Mouse (Mus musculus) kidney, postnatal 0 days (tissue): ENCODE data around the gene Med31. TPM values are rescaled to one million over a fixed set of nuclear protein-coding genes. Genes with fewer than 3 reads are reported as not detected.

ENCODE experiments used
- ATAC-seq: fragments of 200-750 bp; cut with Nextera tagmentation; replicated peaks from 2 replicates; pipeline ENCODE4 v1.8.0; 2017; ENCODE audit warnings: low read depth, moderate number of reproducible peaks, moderate TSS enrichment, moderate library complexity; ENCODE audit not compliant: low FRiP score
- DNase-seq: peaks from one replicate; pipeline ENCODE4 v3.0.0-alpha.2; 2016; ENCODE audit warnings: low spot score
- H3K27ac ChIP-seq: fragments of 300-500 bp; sonication (generic); 2 replicates; pipeline ENCODE4 v1.5.1; 2014; ENCODE audit warnings: mild to moderate bottlenecking
- H3K27me3 ChIP-seq: fragments of 300-500 bp; sonication (generic); 2 replicates; pipeline ENCODE4 v1.6.1; 2014; ENCODE audit warnings: low read length, mixed read lengths; ENCODE audit not compliant: insufficient read depth
- H3K36me3 ChIP-seq: fragments of 300-500 bp; sonication (generic); 2 replicates; pipeline ENCODE4 v1.6.1; 2014; ENCODE audit warnings: low read length, mixed read lengths; ENCODE audit not compliant: insufficient read depth
- H3K4me1 ChIP-seq: fragments of 300-500 bp; sonication (generic); replicated peaks from 2 replicates; pipeline ENCODE4 v1.6.1; 2014; ENCODE audit warnings: antibody characterized with exemption, low read length, mixed read lengths; ENCODE audit not compliant: insufficient read depth
- H3K4me2 ChIP-seq: fragments of 300-500 bp; sonication (generic); 2 replicates; pipeline ENCODE4 v1.6.1; 2014; ENCODE audit warnings: mild to moderate bottlenecking, low read length, moderate library complexity, mixed read lengths
- H3K4me3 ChIP-seq: fragments of 300-500 bp; sonication (generic); replicated peaks from 2 replicates; pipeline ENCODE4 v1.5.1; 2014; ENCODE audit warnings: low read depth, low read length
- H3K9ac ChIP-seq: fragments of 300-500 bp; sonication (generic); 2 replicates; pipeline ENCODE4 v1.6.1; 2014; ENCODE audit warnings: low read depth, low read length
- H3K9me3 ChIP-seq: fragments of 300-500 bp; sonication (generic); replicated peaks from 2 replicates; pipeline ENCODE4 v1.6.1; 2016; ENCODE audit warnings: low read length, inconsistent platforms, mixed read lengths
- CTCF ChIP-seq: IDR thresholded peaks from 2 replicates; pipeline ENCODE4 v1.5.1; 2016; ENCODE audit warnings: antibody characterized with exemption, low read depth, mild to moderate bottlenecking, moderate library complexity
- WGBS: fragments of 180-500 bp; shearing (Covaris S2); extraction: QIAGEN DNeasy Blood & Tissue Kit; methylation state at CpG from one replicate; pipeline ENCODE4 v1.1.7; 2014; 5-methylcytosine and 5-hydroxymethylcytosine counted together
- polyA plus RNA-seq: library from polyadenylated mRNA; unstranded; fragments of >200 nt; fragmentation: Nextera tagmentation; extraction: Ambion mirVana; gene quantifications from 2 replicates; pipeline ENCODE4 v1.2.1, GENCODE M21; 2015

The Med31 gene
- polyA plus RNA-seq, 1 experiment from 2014 or later = 47.5 TPM

DNA sequence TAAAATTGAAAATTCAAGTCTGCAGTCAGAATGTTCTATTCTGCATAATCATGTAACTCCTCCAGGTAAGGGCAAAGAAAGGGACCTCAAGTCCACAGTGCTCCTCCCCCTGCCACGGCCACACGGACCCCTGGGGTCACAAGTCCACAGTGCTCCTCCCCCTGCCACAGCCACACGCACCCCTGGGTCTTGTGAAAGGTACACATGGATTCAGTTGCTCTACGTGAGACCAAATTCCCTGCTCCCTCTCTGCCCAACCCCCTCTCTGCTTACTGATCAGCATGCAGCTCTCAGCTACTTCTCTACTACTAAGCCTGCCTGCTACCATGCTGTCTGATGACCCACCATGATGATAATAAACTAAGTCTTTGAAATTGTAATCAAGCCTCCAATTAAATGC lies 45.5 kb downstream of the Med31 start:
- peaks cover 21% of the 10 kb centered on the region for H3K36me3 ChIP-seq
- no peaks in the 10 kb centered on the region for H3K9me3 ChIP-seq
- H3K9ac ChIP-seq = no peak overlapping the region
- WGBS = 82% methylated on average over 4 of the region's 4 CpGs
- no peak overlapping the region for H3K27ac ChIP-seq
- H3K4me2 ChIP-seq = no peak overlapping the region
- DNase-seq (no peak), ATAC-seq (no peak)
- H3K4me1 ChIP-seq = no peaks in the 10 kb centered on the region
- no peaks in the 10 kb centered on the region for H3K27me3 ChIP-seq
- no peak for TF ChIP-seq CTCF
- no peak overlapping the region for H3K4me3 ChIP-seq

DNA sequence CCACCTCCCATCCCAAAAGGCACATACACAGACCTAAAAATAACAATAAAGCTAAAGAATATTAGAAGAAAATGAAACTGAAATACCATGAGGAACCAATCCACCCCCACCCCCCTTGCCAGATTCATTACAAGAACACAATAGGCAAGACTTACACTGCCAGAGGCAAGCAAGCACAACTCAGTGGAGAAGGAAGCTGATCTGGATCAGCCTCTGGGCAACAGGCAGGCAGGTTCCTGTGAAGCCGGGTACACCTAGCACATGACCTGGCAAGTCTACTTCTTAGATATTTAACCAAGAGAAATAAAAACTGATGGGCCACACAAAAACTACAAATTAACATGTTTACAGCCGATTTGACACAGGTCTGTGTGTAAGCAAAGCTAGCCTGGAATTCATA lies 52.2 kb downstream of the Med31 start:
- 71% methylated on average over 2 of the region's 2 CpGs for WGBS

More for the DNA sequence above, 52.2 kb downstream of the Med31 start:
- no peak for ATAC-seq
- Histone ChIP-seq H3K4me1 (no peaks in the 10 kb centered on the region), H3K4me2 (no peak overlapping the region), H3K9me3 (no peaks in the 10 kb centered on the region), H3K27ac (no peak overlapping the region), H3K36me3 (peaks cover 16% of the 10 kb centered on the region), H3K27me3 (no peaks in the 10 kb centered on the region), H3K9ac (no peak overlapping the region), H3K4me3 (no peak overlapping the region)
- DNase-seq = no peak
- no peak for TF ChIP-seq CTCF

Other genes with a start within 250 kb of the Med31 start
- 0.38 and 0.41 TPM in 2 replicates for gene Aipl1, start 178.1 kb downstream of the Med31 start, polyA plus RNA-seq
- gene Pimreg, start 173.6 kb downstream of the Med31 start, polyA plus RNA-seq = 54.8 and 58.1 TPM in 2 replicates
- 0.42 and 0.45 TPM in 2 replicates for gene Pitpnm3, start 79.8 kb downstream of the Med31 start, polyA plus RNA-seq
- gene Gm43951, start 8.8 kb downstream of the Med31 start, polyA plus RNA-seq = 0.05 and 0.10 TPM in 2 replicates
- 12.8 and 14.8 TPM in 2 replicates for gene 4933427D14Rik, start 8.1 kb downstream of the Med31 start, polyA plus RNA-seq
- gene Txndc17, start 8.0 kb downstream of the Med31 start, polyA plus RNA-seq = 260 and 268 TPM in 2 replicates
- 0.04 and 0.10 TPM in 2 replicates for gene Slc13a5, start 51.6 kb upstream of the Med31 start, polyA plus RNA-seq
- 25.0 and 28.3 TPM in 2 replicates for gene Xaf1, start 86.0 kb upstream of the Med31 start, polyA plus RNA-seq
- gene Fbxo39, start 98.9 kb upstream of the Med31 start, polyA plus RNA-seq = not detected in 2 replicates
- gene Tekt1, start 146.8 kb upstream of the Med31 start, polyA plus RNA-seq = 4.6 and 5.1 TPM in 2 replicates
- 112 and 129 TPM in 2 replicates for gene Smtnl2, start 196.1 kb upstream of the Med31 start, polyA plus RNA-seq
- gene Ggt6, start 219.9 kb upstream of the Med31 start, polyA plus RNA-seq = 3.3 and 3.8 TPM in 2 replicates
- 107 and 109 TPM in 2 replicates for gene Mybbp1a, start 225.8 kb upstream of the Med31 start, polyA plus RNA-seq